Mouse (Mus musculus) embryonic facial prominence, embryonic 14.5 days (tissue): ENCODE results near the gene Mmel1. TPM values are rescaled to one million over a fixed set of nuclear protein-coding genes. Genes with fewer than 3 reads are reported as not detected.

Experiments used
- ATAC-seq: fragments of 200-750 bp; cut with Nextera tagmentation; 2 replicates; pipeline ENCODE4 v1.8.0; 2017; ENCODE audit warnings: low read depth, moderate number of reproducible peaks, moderate TSS enrichment
- DNase-seq: peaks from one replicate; pipeline ENCODE4 v3.0.0-alpha.2; 2015; ENCODE audit warnings: low spot score
- H3K27ac ChIP-seq: fragments of 300-500 bp; sonication (generic); replicated peaks from 2 replicates; pipeline ENCODE4 v1.5.1; 2014; ENCODE audit warnings: low read depth, mild to moderate bottlenecking, low read length, moderate library complexity
- H3K27me3 ChIP-seq: fragments of 300-500 bp; sonication (generic); replicated peaks from 2 replicates; pipeline ENCODE4 v1.6.1; 2014; ENCODE audit warnings: low read length; ENCODE audit not compliant: control insufficient read depth, insufficient read depth
- H3K36me3 ChIP-seq: fragments of 300-500 bp; sonication (generic); 2 replicates; pipeline ENCODE4 v1.6.1; 2014; ENCODE audit warnings: low read length, mixed read lengths; ENCODE audit not compliant: control insufficient read depth, insufficient read depth
- H3K4me1 ChIP-seq: fragments of 300-500 bp; sonication (generic); 2 replicates; pipeline ENCODE4 v1.6.1; 2014; ENCODE audit warnings: antibody characterized with exemption, low read length; ENCODE audit not compliant: control insufficient read depth, insufficient read depth
- H3K4me2 ChIP-seq: fragments of 300-500 bp; sonication (generic); 2 replicates; pipeline ENCODE4 v1.6.1; 2014; ENCODE audit warnings: low read depth, mild to moderate bottlenecking, low read length, moderate library complexity, mixed read lengths
- H3K4me3 ChIP-seq: fragments of 300-500 bp; sonication (generic); 2 replicates; pipeline ENCODE4 v1.5.1; 2014; ENCODE audit warnings: low read depth, mild to moderate bottlenecking, low read length
- H3K9ac ChIP-seq: fragments of 300-500 bp; sonication (generic); 2 replicates; pipeline ENCODE4 v1.6.1; 2014; ENCODE audit warnings: low read depth, mild to moderate bottlenecking, low read length, moderate library complexity, mixed read lengths
- H3K9me3 ChIP-seq: fragments of 300-500 bp; sonication (generic); 2 replicates; pipeline ENCODE4 v1.6.1; 2016; ENCODE audit warnings: low read length; ENCODE audit not compliant: control insufficient read depth
- WGBS: fragments of 180-500 bp; shearing (Covaris S2); extraction: QIAGEN DNeasy Blood & Tissue Kit; methylation state at CpG from one replicate; pipeline ENCODE4 v1.1.7; 2014; 5-methylcytosine and 5-hydroxymethylcytosine counted together
- polyA plus RNA-seq: library from polyadenylated mRNA; unstranded; fragments of >200 nt; fragmentation: Nextera tagmentation; extraction: Ambion mirVana; gene quantifications from 2 replicates; pipeline ENCODE4 v1.2.1, GENCODE M21; 2014

The Mmel1 gene
- polyA plus RNA-seq, 1 experiment from 2014 or later: 0.32 TPM

DNA sequence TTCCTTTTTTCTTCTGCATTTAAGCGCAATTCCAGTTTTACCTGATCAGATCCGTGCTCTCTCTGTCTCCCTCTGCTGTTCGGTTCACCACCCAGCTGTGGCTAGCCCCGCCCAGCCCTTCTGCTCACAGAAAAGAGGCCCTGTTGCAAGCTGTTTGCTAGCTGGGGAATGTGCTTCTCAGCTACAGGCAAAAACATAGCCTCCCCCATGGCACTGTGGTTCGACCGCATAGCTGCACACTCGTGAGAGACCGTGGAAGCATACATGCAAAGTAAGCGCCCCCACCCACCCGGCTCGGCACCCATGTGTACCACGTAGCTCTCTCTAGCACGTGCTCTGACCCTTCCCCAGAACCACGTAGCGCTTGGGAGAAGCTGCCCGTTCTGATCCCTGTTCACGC is 38.4 kb downstream of the Mmel1 start:
- peak; percentile 71 for ATAC-seq
- Histone ChIP-seq H3K27ac (0 out of 2 replicates have a peak overlapping the region, but pooled peaks have one; percentile 18), H3K27me3 (no peaks in the 10 kb centered on the region), H3K4me3 (no peak overlapping the region), H3K9me3 (no peaks in the 10 kb centered on the region), H3K9ac (no peak overlapping the region), H3K4me2 (peak overlapping the region; percentile 16; the same call in 1 of the 2 replicates), H3K36me3 (no peaks in the 10 kb centered on the region), H3K4me1 (peaks cover 5% of the 10 kb centered on the region)
- peak; percentile 90 for DNase-seq
- 34% methylated on average over 15 of the region's 17 CpGs for WGBS

DNA sequence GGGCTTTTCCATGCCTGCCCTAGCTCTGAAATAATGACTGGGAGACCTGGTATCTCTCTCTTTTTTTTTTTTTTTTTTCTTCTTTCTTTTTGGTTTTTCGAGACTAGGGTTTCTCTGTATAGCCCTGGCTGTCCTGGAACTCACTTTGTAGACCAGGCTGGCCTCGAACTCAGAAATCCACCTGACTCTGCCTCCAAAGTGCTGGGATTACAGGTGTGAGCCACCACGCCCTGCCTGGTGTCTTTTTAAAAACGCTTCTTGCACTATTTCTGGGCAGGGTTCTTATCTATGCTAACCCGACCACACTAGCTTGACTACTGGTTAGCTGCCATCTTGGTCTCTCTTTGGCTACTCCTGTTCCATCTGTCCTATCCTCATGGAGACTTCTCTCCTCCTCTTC is 39.1 kb downstream of the Mmel1 start:
- no peak overlapping the region for H3K9ac ChIP-seq
- no peak overlapping the region for H3K27ac ChIP-seq
- no peaks in the 10 kb centered on the region for H3K9me3 ChIP-seq
- no peak for ATAC-seq
- H3K4me3 ChIP-seq: no peak overlapping the region
- no peaks in the 10 kb centered on the region for H3K36me3 ChIP-seq
- DNase-seq: no peak
- no peak overlapping the region for H3K4me2 ChIP-seq
- WGBS: 89% methylated on average over 5 of the region's 5 CpGs
- H3K4me1 ChIP-seq: peaks cover 5% of the 10 kb centered on the region
- H3K27me3 ChIP-seq: no peaks in the 10 kb centered on the region

DNA sequence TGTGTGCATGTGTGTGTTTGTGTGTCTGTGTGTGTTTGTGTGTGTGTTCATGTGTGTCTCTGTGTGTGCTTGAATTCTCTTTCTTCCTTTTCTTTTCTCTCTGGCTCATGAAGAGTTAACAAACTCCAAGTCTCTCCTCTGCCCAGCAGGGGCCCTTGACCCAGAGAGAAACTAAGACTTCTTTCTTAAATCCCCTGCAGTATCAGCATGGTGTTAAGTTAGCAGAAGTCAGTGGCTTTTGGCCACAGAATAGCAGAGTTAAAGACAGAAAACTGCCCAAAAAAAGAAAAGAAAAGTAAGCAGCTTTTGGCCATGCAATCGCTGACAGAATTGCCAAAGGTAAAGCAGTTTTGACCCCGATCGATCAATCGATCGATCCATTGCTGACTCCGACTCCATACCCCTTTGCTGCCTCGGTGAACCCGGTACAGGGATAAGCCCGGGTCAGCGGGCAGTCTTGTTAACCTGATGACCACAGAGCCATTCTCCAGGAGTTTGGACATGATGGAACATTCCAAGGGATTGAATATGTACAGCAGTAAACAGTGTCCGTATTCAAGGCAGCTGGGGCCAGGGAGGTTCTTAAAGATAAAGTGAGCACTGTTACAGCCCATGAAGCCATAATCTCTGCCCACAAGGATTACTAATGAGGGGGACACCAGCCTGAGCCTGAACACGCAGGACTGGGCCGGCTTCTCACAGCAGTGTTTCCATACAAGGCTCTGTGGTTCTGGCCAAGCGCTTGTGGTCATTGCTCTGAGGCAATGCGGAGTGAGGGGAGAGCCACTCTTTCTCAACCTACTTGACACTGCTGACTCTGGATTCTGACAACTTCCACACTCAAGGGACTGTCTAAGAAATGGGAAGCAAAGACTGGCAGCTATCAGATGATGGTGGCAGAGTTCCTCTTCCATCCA is 41.5 kb downstream of the Mmel1 start:
- no peak overlapping the region for H3K4me2 ChIP-seq
- no peaks in the 10 kb centered on the region for H3K27me3 ChIP-seq
- peak overlapping the region; percentile 22 for H3K27ac ChIP-seq
- no peak overlapping the region for H3K4me3 ChIP-seq
- H3K9me3 ChIP-seq: no peaks in the 10 kb centered on the region
- DNase-seq (peak; percentile 43), ATAC-seq (no peak; the same call in 1 of the 2 replicates)
- WGBS: 21% methylated on average over 15 of the region's 15 CpGs
- peak overlapping the region; percentile 25; the same call in 1 of the 2 replicates for H3K9ac ChIP-seq
- peaks cover 3% of the 10 kb centered on the region; the same call in 1 of the 2 replicates for H3K4me1 ChIP-seq
- no peaks in the 10 kb centered on the region for H3K36me3 ChIP-seq

DNA sequence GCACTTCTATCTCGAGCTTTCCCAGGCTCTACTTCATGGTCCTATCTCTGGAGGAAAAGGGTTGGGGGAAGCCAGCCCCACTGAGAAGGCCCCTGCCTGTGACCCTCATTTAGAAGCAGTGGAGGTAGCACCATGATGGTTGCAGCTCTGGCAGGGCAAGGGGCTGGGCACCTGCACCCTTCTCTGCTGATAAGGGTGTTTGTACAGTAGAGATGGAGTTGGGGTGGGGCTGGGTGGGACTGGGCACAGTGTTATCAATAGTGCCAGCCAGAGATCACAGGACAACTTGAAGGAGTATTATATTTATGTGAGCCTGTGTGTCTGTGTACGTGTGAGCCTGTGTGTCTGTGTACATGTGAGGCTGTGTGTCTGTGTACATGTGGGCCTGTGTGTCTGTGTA is 42.3 kb downstream of the Mmel1 start:
- H3K4me1 ChIP-seq: peaks cover 3% of the 10 kb centered on the region; the same call in 1 of the 2 replicates
- H3K36me3 ChIP-seq: no peaks in the 10 kb centered on the region
- ATAC-seq: no peak
- no peak overlapping the region for H3K27ac ChIP-seq
- H3K27me3 ChIP-seq: no peaks in the 10 kb centered on the region
- H3K4me3 ChIP-seq: no peak overlapping the region
- 75% methylated on average over 2 of the region's 2 CpGs for WGBS
- no peak overlapping the region for H3K4me2 ChIP-seq
- no peak overlapping the region for H3K9ac ChIP-seq
- DNase-seq: no peak
- no peaks in the 10 kb centered on the region for H3K9me3 ChIP-seq

DNA sequence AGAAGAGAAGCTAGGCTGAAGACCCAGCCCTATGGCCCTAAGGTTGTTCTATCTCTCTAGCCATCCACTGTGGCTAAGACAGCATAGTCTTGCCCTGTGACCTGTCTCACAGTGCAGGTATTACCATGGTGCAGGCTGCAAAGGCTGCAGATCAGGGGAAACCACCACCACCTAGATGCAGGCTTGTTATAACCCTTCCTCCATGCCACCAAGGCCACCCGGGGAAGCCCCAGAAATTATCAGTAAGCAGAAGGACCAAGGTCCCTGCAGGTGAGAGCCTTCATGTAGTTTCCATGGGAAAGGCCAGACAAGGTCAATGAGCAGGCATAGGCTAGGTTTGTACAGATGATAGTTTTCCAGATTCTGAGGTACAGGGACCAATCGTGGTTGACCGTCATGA is 44.5 kb downstream of the Mmel1 start:
- no peaks in the 10 kb centered on the region for H3K36me3 ChIP-seq
- no peak for DNase-seq
- H3K4me2 ChIP-seq: no peak overlapping the region
- H3K27me3 ChIP-seq: no peaks in the 10 kb centered on the region
- ATAC-seq: no peak
- H3K27ac ChIP-seq: no peak overlapping the region
- H3K9ac ChIP-seq: no peak overlapping the region
- no peak overlapping the region for H3K4me3 ChIP-seq
- peaks cover 3% of the 10 kb centered on the region; the same call in 1 of the 2 replicates for H3K4me1 ChIP-seq
- 100% methylated on average over 3 of the region's 3 CpGs for WGBS
- no peaks in the 10 kb centered on the region for H3K9me3 ChIP-seq

DNA sequence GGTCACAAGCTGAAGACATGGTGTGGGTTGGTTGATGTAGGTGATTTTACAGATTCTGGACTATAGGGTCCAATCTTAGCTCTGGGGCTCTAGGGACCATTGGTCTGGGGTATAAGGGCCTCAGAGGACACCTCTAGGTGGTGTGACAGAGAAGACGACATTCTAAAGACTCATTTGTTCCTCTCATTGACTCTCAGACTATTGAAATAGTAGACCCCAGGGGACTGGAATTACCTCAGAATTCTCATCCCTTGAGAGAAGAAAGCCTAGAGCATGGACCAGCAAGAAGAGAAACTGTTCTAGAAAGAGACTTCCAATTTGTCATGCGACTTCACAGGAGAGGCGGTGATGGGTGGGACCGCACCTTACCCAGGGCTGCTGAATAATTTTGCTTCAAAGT is 44.9 kb downstream of the Mmel1 start:
- no peak overlapping the region for H3K9ac ChIP-seq
- H3K4me1 ChIP-seq: peaks cover 3% of the 10 kb centered on the region; the same call in 1 of the 2 replicates
- H3K27me3 ChIP-seq: no peaks in the 10 kb centered on the region
- no peak overlapping the region for H3K4me2 ChIP-seq
- no peak for DNase-seq
- H3K9me3 ChIP-seq: no peaks in the 10 kb centered on the region
- 89% methylated on average over 4 of the region's 4 CpGs for WGBS
- no peak for ATAC-seq
- H3K36me3 ChIP-seq: no peaks in the 10 kb centered on the region
- H3K27ac ChIP-seq: no peak overlapping the region
- H3K4me3 ChIP-seq: no peak overlapping the region

DNA sequence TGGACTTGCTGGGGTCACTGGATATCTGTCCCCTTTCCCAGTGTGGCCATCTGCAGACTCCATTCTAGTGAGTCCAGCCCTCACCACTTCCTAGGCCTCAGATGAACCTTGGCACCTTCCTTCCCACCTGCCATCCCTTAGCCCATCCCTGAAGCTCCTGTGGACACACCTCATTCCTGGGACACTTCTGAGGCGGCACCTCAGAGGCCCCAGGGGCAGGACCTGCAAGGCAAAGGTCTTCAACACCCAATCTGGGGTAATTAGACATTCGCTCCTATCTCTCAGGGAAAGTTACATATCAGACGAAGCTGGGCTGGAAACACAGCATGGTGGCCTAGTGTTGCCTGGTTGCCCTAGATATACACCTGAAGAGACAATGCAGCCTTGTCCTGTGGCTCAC is 45.3 kb downstream of the Mmel1 start:
- Histone ChIP-seq H3K9me3 (no peaks in the 10 kb centered on the region), H3K4me3 (no peak overlapping the region), H3K4me1 (peaks cover 3% of the 10 kb centered on the region; the same call in 1 of the 2 replicates), H3K27me3 (no peaks in the 10 kb centered on the region), H3K36me3 (no peaks in the 10 kb centered on the region), H3K4me2 (no peak overlapping the region), H3K9ac (no peak overlapping the region), H3K27ac (no peak overlapping the region)
- ATAC-seq (no peak), DNase-seq (no peak)
- WGBS: 72% methylated on average over 3 of the region's 3 CpGs

DNA sequence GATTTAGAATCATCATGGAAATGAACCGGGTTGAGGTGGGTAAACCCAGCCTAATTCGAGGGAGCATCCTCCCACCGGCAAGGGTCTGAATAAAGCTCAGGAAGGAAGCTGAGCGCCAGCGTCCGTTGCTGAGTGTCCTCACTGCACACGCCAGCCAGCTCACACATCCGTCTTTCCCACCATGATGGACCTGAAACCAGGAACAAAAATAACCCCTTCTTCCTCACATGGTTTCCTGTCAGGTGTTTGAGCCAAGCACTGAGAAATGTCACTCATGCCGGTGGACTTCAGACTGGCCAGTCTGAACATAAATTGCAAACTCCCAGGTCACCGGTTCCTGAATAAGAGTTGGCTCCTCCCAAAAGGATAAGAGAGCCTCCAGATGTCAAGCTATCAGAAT is 45.9 kb downstream of the Mmel1 start:
- H3K9ac ChIP-seq: no peak overlapping the region

More for the DNA sequence above, 45.9 kb downstream of the Mmel1 start:
- 80% methylated on average over 10 of the region's 10 CpGs for WGBS
- ATAC-seq: no peak
- Histone ChIP-seq H3K27ac (no peak overlapping the region), H3K36me3 (no peaks in the 10 kb centered on the region), H3K9me3 (no peaks in the 10 kb centered on the region), H3K27me3 (no peaks in the 10 kb centered on the region), H3K4me1 (peaks cover 3% of the 10 kb centered on the region; the same call in 1 of the 2 replicates), H3K4me2 (no peak overlapping the region), H3K4me3 (no peak overlapping the region)
- DNase-seq: no peak
